Mouse (Mus musculus): ENCODE data around the gene Abcg8.

The Abcg8 gene

DNA sequence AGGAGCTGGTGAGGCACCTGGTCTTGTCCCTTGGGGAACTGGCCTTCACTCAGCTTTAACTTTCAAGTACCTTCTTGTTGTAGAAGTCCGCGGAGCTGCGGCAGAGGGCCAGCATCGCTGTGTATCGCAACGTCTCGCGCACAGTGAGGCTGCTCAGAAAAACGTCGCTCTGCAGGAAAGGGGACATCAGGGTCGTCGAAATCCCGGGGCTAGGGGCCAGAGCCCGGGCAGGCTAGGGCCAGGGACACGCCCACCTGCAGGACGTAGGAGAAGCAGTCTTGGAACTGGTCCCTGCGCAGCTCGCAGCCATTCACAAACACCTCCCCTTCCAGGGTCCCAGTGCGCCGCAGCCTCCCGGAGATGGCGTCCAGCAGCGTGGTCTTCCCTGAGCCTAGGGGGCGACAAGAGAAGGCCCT lies at the start of gene Abcg8:
Gene Abcg8, plus strand, starts transcription at position 352 of the 416 bp plus-strand sequence.
- no peak for DNase-seq (ENCODE audit: low spot score in 2 of 2)

DNA sequence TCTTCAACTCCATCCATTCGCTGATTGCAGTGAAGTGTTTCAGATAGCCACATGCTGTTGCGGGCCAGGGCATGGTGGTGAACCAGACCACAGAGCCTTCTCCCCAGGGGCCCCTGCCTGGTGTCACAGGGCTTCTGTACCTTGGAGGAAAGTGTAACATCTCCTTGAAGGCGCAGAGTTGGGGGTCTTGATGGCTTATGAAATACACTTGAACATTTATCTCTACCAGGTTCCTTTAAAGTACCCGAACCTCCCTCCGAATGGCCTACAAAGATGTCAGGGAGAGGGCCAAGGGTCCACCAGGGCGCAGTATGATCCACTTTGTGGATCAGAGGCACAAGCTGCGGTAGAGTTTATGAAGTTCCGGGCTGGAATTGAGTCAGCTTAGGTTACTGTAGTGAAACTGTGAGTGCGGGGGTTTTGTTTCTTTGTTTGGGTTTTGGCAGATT lies 49.2 kb upstream of the Abcg8 start:
- no peak for DNase-seq (ENCODE audit: low spot score in 2 of 2)

- no peak for DNase-seq (ENCODE audit: low spot score in 2 of 2)
These were observed 48.4 kb upstream of the Abcg8 start for GRCm38 (mm10) chr17:84627721-84628120.

- no peak for DNase-seq (ENCODE audit: low spot score in 2 of 2)
These were observed 47.5 kb upstream of the Abcg8 start for GRCm38 (mm10) chr17:84628611-84629010.

- no peak for DNase-seq (ENCODE audit: low spot score in 2 of 2)
These were observed 44.3 kb upstream of the Abcg8 start for GRCm38 (mm10) chr17:84631836-84632235.

DNA sequence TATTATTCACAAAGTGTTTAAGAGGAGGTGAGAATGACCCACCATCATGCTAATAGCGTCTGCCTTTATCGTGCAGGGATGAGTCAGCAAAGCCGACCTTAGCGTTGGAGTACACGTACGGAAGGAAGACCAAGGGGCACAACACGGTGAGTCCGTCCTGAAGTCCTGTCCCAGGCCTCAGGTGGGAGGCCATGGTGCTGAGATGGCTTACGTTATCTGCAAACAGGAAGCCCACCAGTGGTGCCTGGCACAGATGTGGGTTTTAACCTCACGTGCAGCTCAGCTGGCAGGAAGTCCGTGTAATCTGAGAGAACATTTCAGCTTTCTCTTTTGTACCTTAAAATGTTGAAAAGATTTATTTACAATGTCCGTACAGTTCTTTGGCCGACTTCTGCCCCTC lies 42.7 kb upstream of the Abcg8 start:
- DNase-seq (ENCODE audit: low spot score in 2 of 2) = no peak

- no peak for DNase-seq (ENCODE audit: low spot score in 2 of 2)
These were observed 39.8 kb upstream of the Abcg8 start for GRCm38 (mm10) chr17:84636328-84636727.

DNA sequence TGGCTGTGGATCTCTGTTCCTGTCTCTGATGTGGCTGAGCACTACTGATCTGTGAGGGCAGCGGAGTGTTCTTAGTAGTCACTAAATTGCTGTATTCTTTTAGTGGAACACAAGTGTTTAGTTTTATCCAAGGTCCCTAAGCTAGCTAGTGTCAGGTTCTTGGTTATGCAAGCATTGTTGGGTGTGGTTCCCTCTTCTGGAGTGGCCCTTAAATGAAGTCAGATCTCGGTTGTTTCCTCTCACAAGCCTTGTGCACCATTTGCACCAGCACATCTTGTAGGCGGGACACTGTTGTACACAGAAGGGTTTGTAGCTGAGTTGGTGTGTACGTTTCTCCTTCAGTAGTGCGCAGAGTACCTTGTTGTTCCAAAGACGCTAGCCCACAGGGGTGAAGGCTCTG lies 38.1 kb upstream of the Abcg8 start:
- no peak for DNase-seq (ENCODE audit: low spot score in 2 of 2)

GRCm38 (mm10) chr17:84639796-84640378 lies 36.2 kb upstream of the Abcg8 start:
- no peak for DNase-seq (ENCODE audit: low spot score in 2 of 2)

- peak; percentile 54 to 82 for DNase-seq (ENCODE audit: low spot score in 2 of 2)
These were observed 34.2 kb upstream of the Abcg8 start for GRCm38 (mm10) chr17:84641893-84642292.

DNA sequence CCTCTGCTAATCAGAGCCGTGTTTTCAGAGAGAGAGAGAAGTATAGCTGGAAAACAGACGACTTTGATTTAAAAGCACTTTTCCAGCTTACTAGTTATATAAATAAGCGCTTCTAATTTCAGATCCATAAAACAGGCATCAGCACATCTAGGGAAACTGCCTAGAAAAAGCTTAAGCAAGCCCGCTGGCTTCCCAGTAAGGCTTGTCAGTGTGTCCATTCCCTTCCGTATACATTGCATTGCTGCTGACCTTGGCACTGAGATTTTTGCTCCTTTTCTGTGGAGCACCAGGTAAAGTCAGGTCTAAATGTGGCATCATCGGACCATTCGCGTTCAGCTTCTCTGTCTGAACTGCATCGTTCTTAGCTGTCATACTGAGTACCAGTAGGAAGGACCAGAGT lies 33.8 kb upstream of the Abcg8 start:
- no peak for DNase-seq (ENCODE audit: low spot score in 2 of 2)

DNA sequence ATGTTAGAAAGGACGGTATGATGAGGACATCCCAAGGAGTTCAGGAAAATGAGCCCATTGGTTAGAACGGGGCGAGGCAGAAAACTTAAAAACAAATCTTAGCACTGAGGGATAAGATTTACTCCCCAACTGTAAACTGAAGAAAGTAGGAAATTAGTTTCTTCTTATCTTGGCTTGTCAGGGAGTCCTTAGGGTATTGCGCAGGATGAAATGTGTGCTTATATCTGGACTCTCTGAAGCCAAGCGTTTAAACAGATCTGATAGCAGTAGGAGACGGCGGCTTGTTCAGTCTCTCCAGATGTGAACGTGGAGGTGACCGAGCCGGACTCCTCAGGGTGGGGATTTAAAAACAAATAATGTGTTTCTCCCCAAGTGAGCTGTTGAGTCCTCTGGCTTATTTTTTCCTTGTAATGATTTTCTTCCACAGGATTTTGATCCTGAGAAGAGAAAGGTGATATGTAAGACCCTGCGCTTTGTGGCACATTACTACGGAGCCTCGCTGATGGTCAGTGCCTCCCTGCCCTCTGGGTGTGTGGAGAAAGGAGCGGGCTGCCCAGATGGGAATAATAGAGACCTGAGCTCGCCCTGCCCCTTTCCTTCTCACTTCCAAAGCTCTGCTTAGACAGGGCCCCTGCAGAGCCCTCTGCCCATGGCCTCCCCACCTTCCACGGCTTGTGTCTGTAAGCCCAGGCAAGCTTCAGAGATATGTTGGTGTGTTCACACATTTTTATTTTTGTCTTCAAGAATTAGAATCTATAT lies 31.6 kb upstream of the Abcg8 start:
- no peak for DNase-seq (ENCODE audit: low spot score in 2 of 2)

- DNase-seq (ENCODE audit: low spot score in 2 of 2) = no peak
These were observed 31.0 kb upstream of the Abcg8 start for GRCm38 (mm10) chr17:84645119-84645518.

- DNase-seq (ENCODE audit: low spot score in 2 of 2) = no peak
These were observed 30.2 kb upstream of the Abcg8 start for GRCm38 (mm10) chr17:84645894-84646293.

DNA sequence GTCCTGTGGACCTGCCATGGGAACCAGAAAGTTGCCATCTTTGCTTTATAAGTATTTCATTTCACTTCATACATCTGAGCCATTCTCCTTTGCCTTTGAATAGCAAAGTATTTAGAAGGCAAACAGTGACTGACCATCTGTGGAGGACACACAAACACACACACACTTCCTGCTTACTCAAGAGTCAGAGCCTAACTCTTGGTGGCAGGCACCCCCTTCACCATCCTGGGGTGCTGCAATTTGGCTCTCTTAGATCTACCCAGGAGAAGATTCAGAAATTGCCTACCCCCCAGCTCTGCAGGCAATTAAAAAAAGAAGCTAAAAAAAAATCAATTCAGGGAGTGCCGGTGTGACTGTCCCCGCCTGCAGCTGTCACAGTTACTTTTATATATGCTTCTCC lies 29.6 kb upstream of the Abcg8 start:
- DNase-seq (ENCODE audit: low spot score in 2 of 2) = no peak

GRCm38 (mm10) chr17:84647630-84648029 lies 28.5 kb upstream of the Abcg8 start:
- DNase-seq (ENCODE audit: low spot score in 2 of 2) = no peak

- DNase-seq (ENCODE audit: low spot score in 2 of 2) = no peak
These were observed 25.6 kb upstream of the Abcg8 start for GRCm38 (mm10) chr17:84650302-84651017.

- no peak for DNase-seq (ENCODE audit: low spot score in 2 of 2)
These were observed 22.6 kb upstream of the Abcg8 start for GRCm38 (mm10) chr17:84653544-84653943.

- no peak for DNase-seq (ENCODE audit: low spot score in 2 of 2)
These were observed 19.9 kb upstream of the Abcg8 start for GRCm38 (mm10) chr17:84656205-84656604.

- no peak for DNase-seq (ENCODE audit: low spot score in 2 of 2)
These were observed 19.3 kb upstream of the Abcg8 start for GRCm38 (mm10) chr17:84656653-84657421.

DNA sequence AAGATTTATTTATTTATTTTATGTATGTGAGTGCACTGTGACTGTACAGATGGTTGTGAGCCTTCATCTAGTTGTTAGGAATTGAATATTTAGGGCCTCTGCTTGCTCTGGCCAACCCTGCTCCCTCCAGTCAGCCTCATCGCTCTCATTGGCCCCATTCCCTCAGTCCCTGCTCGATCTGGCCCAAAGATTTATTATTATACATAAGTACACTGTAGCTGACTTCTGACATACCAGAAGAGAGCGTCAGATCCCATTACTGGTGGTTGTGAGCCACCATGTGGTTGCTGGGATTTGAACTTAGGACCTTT lies 18.7 kb upstream of the Abcg8 start:
- DNase-seq (ENCODE audit: low spot score in 2 of 2) = no peak

- no peak for DNase-seq (ENCODE audit: low spot score in 2 of 2)
These were observed 18.3 kb upstream of the Abcg8 start for GRCm38 (mm10) chr17:84657782-84658181.
